Mouse (Mus musculus) yolk sac, embryonic 10.5 days (tissue): Measurements from ENCODE around the gene Dusp18.

Experiments
- DNase-seq: peaks from one replicate; pipeline ENCODE4 v3.0.0-alpha.2; 2017; ENCODE audit warnings: low spot score

Dusp18 gene

GRCm38 (mm10) chr11:3930931-3931330 is 35.9 kb downstream of the Dusp18 start:
- DNase-seq, result no peak

- peak; percentile 92 for DNase-seq
Measured at GRCm38 (mm10) chr11:3931511-3932211, 36.6 kb downstream of the Dusp18 start, which contains the start of gene Tcn2. TSS of gene Tcn2 (minus strand) at chr11:3932159.

GRCm38 (mm10) chr11:3933756-3934285 is 38.8 kb downstream of the Dusp18 start:
- peak; percentile 51 for DNase-seq

GRCm38 (mm10) chr11:3935135-3935534 is 40.1 kb downstream of the Dusp18 start:
- no peak for DNase-seq

GRCm38 (mm10) chr11:3936318-3936717 is 41.3 kb downstream of the Dusp18 start:
- DNase-seq, result no peak

GRCm38 (mm10) chr11:3937321-3937874 is 42.4 kb downstream of the Dusp18 start:
- peak; percentile 56 for DNase-seq

GRCm38 (mm10) chr11:3941371-3941770 is 46.3 kb downstream of the Dusp18 start:
- no peak for DNase-seq

- DNase-seq, result no peak
Measured at GRCm38 (mm10) chr11:3946386-3946785, 51.3 kb downstream of the Dusp18 start.
